ENCODE assay signal across 8 mouse cellular contexts in the genomic region with DNA sequence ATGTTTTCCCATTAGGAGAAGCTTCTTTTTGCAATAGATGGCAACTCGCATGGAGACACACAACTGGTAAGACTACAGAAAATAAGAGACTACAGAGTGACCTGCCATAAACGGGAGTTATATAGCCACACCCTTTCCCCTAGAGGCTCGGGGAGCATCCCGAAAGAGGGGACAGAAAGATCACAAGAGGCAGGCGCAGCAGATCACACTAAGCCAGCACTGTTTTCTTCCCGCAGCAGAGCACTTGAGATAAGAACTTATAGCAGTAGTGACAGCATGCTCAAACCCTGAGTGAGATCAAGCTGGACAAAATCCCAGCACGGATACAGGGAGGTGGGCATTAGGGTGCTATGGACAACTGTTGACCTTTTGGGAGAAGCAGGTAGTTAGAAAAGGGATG.
A peak's percentile ranks its signal among the peaks of the same experiment; 100 is the strongest.
DNase-seq lines count a peak whose midpoint lies in the region; ATAC-seq and TF ChIP-seq lines count a peak whose summit lies in the region.

No protein-coding gene starts in this region.

- no peak for TF ChIP-seq EP300 in stomach, postnatal 0 days (optimal IDR thresholded peaks at IDR 0.05)

- no peak overlapping the region for H3K9ac ChIP-seq in forebrain, embryonic 13.5 days
- no peak overlapping the region for H3K9ac ChIP-seq in forebrain, embryonic 11.5 days (ENCODE audit: low read length)
- no peak overlapping the region for H3K9ac ChIP-seq in hindbrain, embryonic 12.5 days
- no peak overlapping the region for H3K9ac ChIP-seq in midbrain, embryonic 16.5 days (ENCODE audit: low read depth, low read length)
- no peak overlapping the region for H3K9ac ChIP-seq in stomach, postnatal 0 days (ENCODE audit: low read length)

- peaks cover 6% of the 10 kb centered on the region; the same call in 1 of the 2 replicates for H3K27me3 ChIP-seq in forebrain, embryonic 13.5 days
- H3K27me3 ChIP-seq in forebrain, embryonic 11.5 days (ENCODE audit: control insufficient read depth, insufficient read depth, low read length): no peaks in the 10 kb centered on the region
- H3K27me3 ChIP-seq in hindbrain, embryonic 12.5 days: no peaks in the 10 kb centered on the region
- no peaks in the 10 kb centered on the region for H3K27me3 ChIP-seq in hindbrain, embryonic 10.5 days (ENCODE audit: insufficient read depth, poor library complexity, severe bottlenecking)
- no peaks in the 10 kb centered on the region for H3K27me3 ChIP-seq in midbrain, embryonic 10.5 days (ENCODE audit: low read depth, poor library complexity, severe bottlenecking)
- H3K27me3 ChIP-seq in midbrain, embryonic 16.5 days (ENCODE audit: control insufficient read depth, insufficient read depth, low read depth, low read length): no peaks in the 10 kb centered on the region
- no peaks in the 10 kb centered on the region for H3K27me3 ChIP-seq in stomach, postnatal 0 days (ENCODE audit: control insufficient read depth, insufficient read depth, low read length)

- H3K27ac ChIP-seq in forebrain, embryonic 13.5 days: no peak overlapping the region
- no peak overlapping the region for H3K27ac ChIP-seq in forebrain, embryonic 11.5 days (ENCODE audit: low read depth, low read length)
- H3K27ac ChIP-seq in hindbrain, embryonic 12.5 days: no peak overlapping the region
- no peak overlapping the region for H3K27ac ChIP-seq in hindbrain, embryonic 10.5 days
- H3K27ac ChIP-seq in midbrain, embryonic 10.5 days (replicated peaks): 0 out of 2 replicates have a peak overlapping the region, but pooled peaks have one; percentile 38
- no peak overlapping the region for H3K27ac ChIP-seq in midbrain, embryonic 16.5 days (ENCODE audit: low read length)
- H3K27ac ChIP-seq in stomach, postnatal 0 days (replicated peaks): no peak overlapping the region

- H3K4me1 ChIP-seq in forebrain, embryonic 13.5 days: no peaks in the 10 kb centered on the region
- no peaks in the 10 kb centered on the region for H3K4me1 ChIP-seq in forebrain, embryonic 11.5 days (replicated peaks; ENCODE audit: control insufficient read depth, insufficient read depth, low read length)
- no peaks in the 10 kb centered on the region for H3K4me1 ChIP-seq in hindbrain, embryonic 12.5 days
- no peaks in the 10 kb centered on the region for H3K4me1 ChIP-seq in hindbrain, embryonic 10.5 days (replicated peaks)
- peaks cover 9% of the 10 kb centered on the region for H3K4me1 ChIP-seq in midbrain, embryonic 10.5 days
- no peaks in the 10 kb centered on the region for H3K4me1 ChIP-seq in midbrain, embryonic 16.5 days (ENCODE audit: control insufficient read depth, insufficient read depth, low read length)
- no peaks in the 10 kb centered on the region for H3K4me1 ChIP-seq in stomach, postnatal 0 days (replicated peaks; ENCODE audit: control insufficient read depth, insufficient read depth)

- no peak for TF ChIP-seq CTCF in stomach, postnatal 0 days (IDR thresholded peaks at IDR 0.05; ENCODE audit: low read depth)

- H3K4me3 ChIP-seq in forebrain, embryonic 13.5 days: no peak overlapping the region
- no peak overlapping the region for H3K4me3 ChIP-seq in forebrain, embryonic 11.5 days (ENCODE audit: low read depth, low read length)
- H3K4me3 ChIP-seq in hindbrain, embryonic 12.5 days: no peak overlapping the region
- no peak overlapping the region for H3K4me3 ChIP-seq in hindbrain, embryonic 10.5 days
- no peak overlapping the region for H3K4me3 ChIP-seq in midbrain, embryonic 10.5 days
- no peak overlapping the region for H3K4me3 ChIP-seq in midbrain, embryonic 16.5 days (ENCODE audit: low read depth, low read length)
- no peak overlapping the region for H3K4me3 ChIP-seq in stomach, postnatal 0 days (ENCODE audit: low read depth, low read length)

- H3K9me3 ChIP-seq in forebrain, embryonic 13.5 days (replicated peaks): no peaks in the 10 kb centered on the region
- no peaks in the 10 kb centered on the region for H3K9me3 ChIP-seq in forebrain, embryonic 11.5 days (ENCODE audit: control insufficient read depth, low read length)
- no peaks in the 10 kb centered on the region for H3K9me3 ChIP-seq in hindbrain, embryonic 12.5 days (replicated peaks)
- no peaks in the 10 kb centered on the region for H3K9me3 ChIP-seq in hindbrain, embryonic 10.5 days
- H3K9me3 ChIP-seq in midbrain, embryonic 10.5 days (replicated peaks): no peaks in the 10 kb centered on the region
- no peaks in the 10 kb centered on the region for H3K9me3 ChIP-seq in midbrain, embryonic 16.5 days (replicated peaks; ENCODE audit: control insufficient read depth, low read length, poor library complexity, severe bottlenecking)
- no peaks in the 10 kb centered on the region for H3K9me3 ChIP-seq in stomach, postnatal 0 days (ENCODE audit: control insufficient read depth, low read length)

- no peak overlapping the region for H3K4me2 ChIP-seq in forebrain, embryonic 13.5 days
- no peak overlapping the region for H3K4me2 ChIP-seq in forebrain, embryonic 11.5 days (ENCODE audit: low read depth, low read length, severe bottlenecking)
- H3K4me2 ChIP-seq in hindbrain, embryonic 12.5 days (replicated peaks): no peak overlapping the region
- H3K4me2 ChIP-seq in midbrain, embryonic 16.5 days (ENCODE audit: low read length): no peak overlapping the region
- H3K4me2 ChIP-seq in stomach, postnatal 0 days (replicated peaks; ENCODE audit: low read depth): 0 out of 2 replicates have a peak overlapping the region, but pooled peaks have one; percentile 9

- H3K36me3 ChIP-seq in forebrain, embryonic 13.5 days (ENCODE audit: poor library complexity, severe bottlenecking): no peaks in the 10 kb centered on the region
- no peaks in the 10 kb centered on the region for H3K36me3 ChIP-seq in forebrain, embryonic 11.5 days (ENCODE audit: control insufficient read depth, insufficient read depth, low read length)
- no peaks in the 10 kb centered on the region for H3K36me3 ChIP-seq in hindbrain, embryonic 12.5 days
- H3K36me3 ChIP-seq in hindbrain, embryonic 10.5 days: no peaks in the 10 kb centered on the region
- H3K36me3 ChIP-seq in midbrain, embryonic 10.5 days: no peaks in the 10 kb centered on the region
- no peaks in the 10 kb centered on the region for H3K36me3 ChIP-seq in midbrain, embryonic 16.5 days (ENCODE audit: control insufficient read depth, insufficient read depth, low read length)
- H3K36me3 ChIP-seq in stomach, postnatal 0 days (ENCODE audit: control insufficient read depth, insufficient read depth, low read length): no peaks in the 10 kb centered on the region

- ATAC-seq in forebrain, embryonic 13.5 days: 0 out of 2 replicates have a peak, but pooled peaks have one; percentile 17
- ATAC-seq in forebrain, embryonic 11.5 days (replicated peaks; ENCODE audit: low FRiP score): no peak
- ATAC-seq in hindbrain, embryonic 12.5 days (ENCODE audit: low FRiP score): peak; percentile 26; the same call in 1 of the 2 replicates
- no peak; the same call in 1 of the 2 replicates for ATAC-seq in midbrain, embryonic 16.5 days
- no peak for ATAC-seq in stomach, postnatal 0 days (ENCODE audit: low FRiP score, low TSS enrichment)

- WGBS in forebrain, embryonic 13.5 days: 75% methylated on average over 7 of the region's 7 CpGs
- 80% methylated on average over 7 of the region's 7 CpGs for WGBS in forebrain, embryonic 11.5 days
- 79% methylated on average over 7 of the region's 7 CpGs for WGBS in hindbrain, embryonic 12.5 days
- 75% methylated on average over 7 of the region's 7 CpGs for WGBS in hindbrain, embryonic 10.5 days
- WGBS in midbrain, embryonic 10.5 days: 78% methylated on average over 7 of the region's 7 CpGs
- WGBS in midbrain, embryonic 16.5 days: 73% methylated on average over 7 of the region's 7 CpGs
- 52% methylated on average over 7 of the region's 7 CpGs for WGBS in stomach, postnatal 0 days

- DNase-seq in forebrain, embryonic 11.5 days (ENCODE audit: low spot score): no peak
- DNase-seq in hindbrain, embryonic 10.5 days (ENCODE audit: low spot score): no peak
- no peak for DNase-seq in midbrain, embryonic 10.5 days (ENCODE audit: low spot score)
- DNase-seq in stomach, postnatal 0 days (ENCODE audit: low spot score): no peak
- DNase-seq in embryo, embryonic 11 days: no peak

Comparison
In these comparisons a context has a peak if more than half of its experiments do, and no peak if none do; other contexts are left out.
1. ATAC-seq: peak in forebrain, embryonic 13.5 days (single experiment) and hindbrain, embryonic 12.5 days (single experiment); none in forebrain, embryonic 11.5 days (single experiment), midbrain, embryonic 16.5 days (single experiment) and stomach, postnatal 0 days (single experiment).